Mouse (Mus musculus) stomach, postnatal 0 days (tissue): ENCODE results near the gene Ccdc153. TPM values are rescaled to one million over a fixed set of nuclear protein-coding genes. Genes with fewer than 3 reads are reported as not detected.
A peak's percentile ranks its signal among the peaks of the same experiment; 100 is the strongest.

Source experiments
- ATAC-seq: fragments of 200-750 bp; cut with Nextera tagmentation; 2 replicates; pipeline ENCODE4 v1.8.0; 2017; ENCODE audit not compliant: low FRiP score, low TSS enrichment
- DNase-seq: peaks from one replicate; pipeline ENCODE4 v3.0.0-alpha.2; 2016; ENCODE audit warnings: low spot score
- H3K27ac ChIP-seq: fragments of 300-500 bp; sonication (generic); replicated peaks from 2 replicates; pipeline ENCODE4 v1.5.1; 2014; ENCODE audit warnings: mild to moderate bottlenecking, control low read depth
- H3K27me3 ChIP-seq: fragments of 300-500 bp; sonication (generic); 2 replicates; pipeline ENCODE4 v1.6.1; 2014; ENCODE audit warnings: low read length; ENCODE audit not compliant: control insufficient read depth, insufficient read depth
- H3K36me3 ChIP-seq: fragments of 300-500 bp; sonication (generic); 2 replicates; pipeline ENCODE4 v1.6.1; 2014; ENCODE audit warnings: low read length, mixed read lengths; ENCODE audit not compliant: control insufficient read depth, insufficient read depth
- H3K4me1 ChIP-seq: fragments of 300-500 bp; sonication (generic); replicated peaks from 2 replicates; pipeline ENCODE4 v1.6.1; 2014; ENCODE audit warnings: antibody characterized with exemption; ENCODE audit not compliant: control insufficient read depth, insufficient read depth
- H3K4me2 ChIP-seq: fragments of 300-500 bp; sonication (generic); replicated peaks from 2 replicates; pipeline ENCODE4 v1.6.1; 2014; ENCODE audit warnings: low read depth, mild to moderate bottlenecking, control low read depth, moderate library complexity
- H3K4me3 ChIP-seq: fragments of 300-500 bp; sonication (generic); 2 replicates; pipeline ENCODE4 v1.5.1; 2014; ENCODE audit warnings: low read depth, low read length, control low read depth
- H3K9ac ChIP-seq: fragments of 300-500 bp; sonication (generic); 2 replicates; pipeline ENCODE4 v1.6.1; 2014; ENCODE audit warnings: mild to moderate bottlenecking, low read length, control low read depth, mixed read lengths
- H3K9me3 ChIP-seq: fragments of 300-500 bp; sonication (generic); 2 replicates; pipeline ENCODE4 v1.6.1; 2016; ENCODE audit warnings: low read length; ENCODE audit not compliant: control insufficient read depth
- CTCF ChIP-seq: IDR thresholded peaks from 2 replicates; pipeline ENCODE4 v1.5.1; 2016; ENCODE audit warnings: antibody characterized with exemption, low read depth, mild to moderate bottlenecking, moderate library complexity
- EP300 ChIP-seq: optimal IDR thresholded peaks from 2 replicates; pipeline ENCODE3; 2016; ENCODE audit warnings: antibody characterized with exemption
- WGBS: fragments of 180-500 bp; shearing (Covaris S2); extraction: QIAGEN DNeasy Blood & Tissue Kit; methylation state at CpG from one replicate; pipeline ENCODE4 v1.1.7; 2014; 5-methylcytosine and 5-hydroxymethylcytosine counted together
- polyA plus RNA-seq: library from polyadenylated mRNA; unstranded; fragments of >200 nt; fragmentation: Nextera tagmentation; extraction: Ambion mirVana; gene quantifications from 2 replicates; pipeline ENCODE4 v1.2.1, GENCODE M21; 2015

Gene Ccdc153
- polyA plus RNA-seq, 1 experiment from 2014 or later, result not detected

DNA sequence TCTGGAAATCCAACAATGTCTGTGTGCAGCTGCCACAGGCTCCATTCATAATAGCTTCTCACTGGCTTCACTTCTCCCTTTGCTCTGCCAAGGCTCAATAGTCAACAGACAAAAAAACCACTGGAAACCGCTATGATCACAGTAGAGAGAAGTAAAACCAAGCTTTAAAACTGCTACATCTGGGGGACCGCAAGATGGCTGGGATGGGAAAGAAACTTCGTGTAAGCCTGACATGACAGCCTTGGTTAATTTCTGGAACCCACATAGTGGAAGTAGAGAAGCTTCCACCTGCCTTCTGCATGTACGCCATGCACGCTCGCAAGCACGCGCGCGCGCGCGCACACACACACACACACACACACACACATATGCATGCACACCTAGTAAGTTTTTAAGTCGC is 26.9 kb upstream of the Ccdc153 start:
- DNase-seq, result no peak
- no peak for ATAC-seq

DNA sequence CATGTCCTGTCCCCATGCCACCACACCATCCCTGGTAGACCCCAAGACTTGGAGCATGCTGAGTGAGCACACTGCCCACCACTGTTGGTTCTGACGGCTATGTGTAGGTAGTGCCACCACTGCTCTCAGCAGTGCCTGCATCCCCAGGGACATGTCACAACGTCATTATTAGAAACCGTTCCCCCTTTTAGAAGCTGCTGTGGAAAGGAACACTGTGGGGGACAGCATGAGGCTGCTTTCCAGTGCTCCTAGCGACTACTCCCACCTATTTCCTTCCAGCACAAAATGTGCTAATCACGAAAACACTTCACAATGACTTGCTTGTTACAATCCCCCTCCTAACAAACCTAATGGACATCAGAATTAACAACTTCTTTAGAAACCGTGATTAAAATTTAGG is 14.5 kb upstream of the Ccdc153 start:
- H3K27ac ChIP-seq, result no peak overlapping the region
- H3K36me3 ChIP-seq, result no peaks in the 10 kb centered on the region; the same call in 1 of the 2 replicates
- TF ChIP-seq EP300, result no peak
- no peak for TF ChIP-seq CTCF
- H3K4me1 ChIP-seq, result no peaks in the 10 kb centered on the region
- no peaks in the 10 kb centered on the region for H3K9me3 ChIP-seq
- H3K9ac ChIP-seq, result no peak overlapping the region
- no peaks in the 10 kb centered on the region for H3K27me3 ChIP-seq
- ATAC-seq (no peak), DNase-seq (no peak)
- no peak overlapping the region for H3K4me3 ChIP-seq
- no peak overlapping the region for H3K4me2 ChIP-seq
- 51% methylated on average over 6 of the region's 6 CpGs for WGBS

More for the DNA sequence above, 26.9 kb upstream of the Ccdc153 start:
- Histone ChIP-seq H3K4me3 (no peak overlapping the region), H3K27me3 (no peaks in the 10 kb centered on the region), H3K27ac (no peak overlapping the region), H3K4me1 (no peaks in the 10 kb centered on the region), H3K9me3 (no peaks in the 10 kb centered on the region), H3K9ac (no peak overlapping the region), H3K4me2 (no peak overlapping the region), H3K36me3 (no peaks in the 10 kb centered on the region)
- WGBS, result 92% methylated on average over 14 of the region's 14 CpGs
- no peak for TF ChIP-seq CTCF
- TF ChIP-seq EP300, result no peak

DNA sequence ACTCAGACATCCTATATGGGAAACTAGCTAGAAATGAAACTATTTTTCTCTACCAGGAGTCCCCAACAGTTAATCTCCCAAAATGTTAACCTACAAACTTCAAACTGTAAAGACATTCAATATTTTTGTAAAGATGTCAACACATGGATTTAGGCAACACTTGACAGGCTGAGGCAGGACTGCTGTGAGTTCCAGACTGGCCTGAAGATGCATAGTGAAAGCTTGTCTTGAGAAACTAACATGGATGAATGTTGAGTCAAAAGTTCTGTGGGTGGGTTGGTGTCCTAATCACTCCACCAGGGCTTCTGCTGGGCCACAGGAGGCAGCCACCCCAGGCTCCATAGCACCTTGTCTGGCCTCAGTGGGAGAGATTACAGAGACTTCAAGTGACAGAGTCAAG is 8.9 kb upstream of the Ccdc153 start:
- H3K27ac ChIP-seq, result no peak overlapping the region
- no peaks in the 10 kb centered on the region for H3K27me3 ChIP-seq
- H3K36me3 ChIP-seq, result no peaks in the 10 kb centered on the region; the same call in 1 of the 2 replicates
- no peak overlapping the region for H3K4me3 ChIP-seq
- H3K9ac ChIP-seq, result no peak overlapping the region
- H3K4me2 ChIP-seq, result no peak overlapping the region
- DNase-seq (no peak), ATAC-seq (no peak)
- no peak for TF ChIP-seq CTCF
- TF ChIP-seq EP300, result no peak
- H3K4me1 ChIP-seq, result peaks cover 3% of the 10 kb centered on the region; the same call in 1 of the 2 replicates
- H3K9me3 ChIP-seq, result no peaks in the 10 kb centered on the region

DNA sequence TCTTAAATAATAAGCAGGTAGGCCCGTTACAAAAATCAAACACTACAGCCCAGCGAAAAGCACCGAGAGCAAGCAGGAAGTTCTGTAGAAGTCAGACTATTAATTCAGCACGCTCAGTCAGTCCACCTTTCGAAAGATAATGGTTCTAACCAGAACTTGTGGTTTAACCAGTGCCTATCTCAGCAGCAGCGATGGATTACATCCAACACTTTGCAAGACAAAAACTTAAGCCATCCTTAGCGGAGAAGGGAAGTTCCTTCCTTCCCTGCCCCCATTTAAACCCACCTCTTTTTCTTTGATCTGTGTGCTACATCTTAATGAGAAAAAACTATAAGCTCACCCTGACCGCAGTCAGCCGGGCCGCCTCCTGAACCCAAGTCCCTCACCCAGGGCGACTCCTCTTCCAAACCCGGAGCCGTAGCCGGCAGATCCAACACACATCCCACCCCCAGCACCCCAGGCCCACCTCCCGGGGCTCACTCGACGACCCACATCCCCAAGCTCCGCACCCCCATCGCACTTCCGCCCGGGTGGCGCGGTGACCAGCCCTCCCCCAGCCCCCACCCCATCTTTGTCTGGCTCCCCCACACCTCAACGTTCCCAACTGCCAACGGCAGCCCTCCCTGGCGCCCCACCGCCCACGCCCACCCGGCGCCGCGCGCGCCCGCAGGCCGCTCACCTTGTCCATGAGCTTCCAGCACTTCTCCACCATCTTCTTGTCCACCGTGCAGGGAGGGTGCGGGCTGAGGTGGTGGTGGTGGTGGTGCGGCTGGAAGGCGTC is 7.3 kb upstream of the Ccdc153 start:
- TF ChIP-seq CTCF (no peak), EP300 (no peak)
- no peaks in the 10 kb centered on the region; the same call in 1 of the 2 replicates for H3K36me3 ChIP-seq
- under 1% methylated on average over 33 of the region's 40 CpGs for WGBS

DNA sequence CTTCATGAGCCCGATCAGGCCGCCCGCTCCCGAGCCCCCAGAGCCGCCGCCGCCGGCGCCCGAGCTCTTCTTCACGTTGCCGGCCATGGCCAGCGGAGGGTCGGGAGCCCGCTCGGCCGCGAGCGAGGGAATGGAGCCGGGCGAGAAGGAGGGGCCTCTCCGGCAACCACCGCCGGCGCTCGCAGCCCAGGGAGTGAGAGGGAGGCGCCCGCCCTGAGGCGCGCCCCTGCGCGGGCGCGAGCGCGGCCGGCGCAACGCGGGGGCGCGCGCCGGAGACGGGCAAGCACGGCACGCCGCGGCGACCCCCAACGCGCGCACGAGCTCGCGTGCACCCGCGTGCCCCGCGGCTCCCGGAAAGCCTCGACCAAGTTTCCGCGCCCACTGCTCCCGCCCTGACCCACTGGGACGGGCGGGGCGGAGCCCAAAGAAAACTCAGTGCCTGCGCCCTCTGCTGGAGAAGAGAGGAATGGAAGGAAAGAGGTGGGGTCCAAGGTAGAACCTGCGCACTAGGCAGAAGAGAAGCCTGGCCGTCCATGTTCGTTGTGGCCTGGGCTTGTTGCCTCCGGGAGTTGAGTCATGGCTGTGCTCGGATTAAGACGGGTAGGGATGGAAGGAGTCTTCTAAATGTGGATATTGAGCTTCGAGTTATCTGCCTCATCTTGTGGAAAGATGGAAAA is 6.5 kb upstream of the Ccdc153 start, which contains the start of gene Cbl:
Gene Cbl (minus strand): TSS at position 248 of the 677 bp plus-strand sequence.
- Histone ChIP-seq H3K9me3 (no peaks in the 10 kb centered on the region), H3K27me3 (no peaks in the 10 kb centered on the region), H3K27ac (peak within 1 kb of the TSS; percentile 93), H3K4me3 (peak within 1 kb of the TSS; percentile 88), H3K4me1 (peaks cover 3% of the 10 kb centered on the region; the same call in 1 of the 2 replicates), H3K9ac (peak within 1 kb of the TSS; percentile 87), H3K36me3 (no peaks in the 10 kb centered on the region), H3K4me2 (peak within 1 kb of the TSS; percentile 65)
- peak; percentile 97 for ATAC-seq
- under 1% methylated on average over 54 of the region's 76 CpGs for WGBS
- DNase-seq, result peak; percentile 99
- TF ChIP-seq EP300 (no peak), CTCF (peak; percentile 99)

More for the DNA sequence above, 7.3 kb upstream of the Ccdc153 start:
- peak; percentile 72 for ATAC-seq
- Histone ChIP-seq H3K27ac (peak overlapping the region; percentile 93), H3K4me2 (peak overlapping the region; percentile 65), H3K27me3 (no peaks in the 10 kb centered on the region), H3K4me1 (peaks cover 3% of the 10 kb centered on the region; the same call in 1 of the 2 replicates), H3K9me3 (no peaks in the 10 kb centered on the region), H3K9ac (peak overlapping the region; percentile 87), H3K4me3 (peak overlapping the region; percentile 88)
- no peak for DNase-seq
